Mouse (Mus musculus): Measurements from ENCODE around the gene Mobp. TPM values are rescaled to one million over a fixed set of nuclear protein-coding genes. Genes with fewer than 3 reads are reported as not detected.
"Not testable (repeated sequence)": the region's sequence is repeated elsewhere in the genome, so short reads cannot be mapped to it uniquely, and the experiment has no call there.

Mobp gene
- total RNA-seq (2021): not detected
- long read RNA-seq, experiment 1: 0 reads
- long read RNA-seq, experiment 2: 0 reads

- no peak for DNase-seq
These were observed at the start of gene Mobp for GRCm38 (mm10) chr9:120149222-120149828. Gene Mobp (plus strand): TSS chr9:120149707.

DNA sequence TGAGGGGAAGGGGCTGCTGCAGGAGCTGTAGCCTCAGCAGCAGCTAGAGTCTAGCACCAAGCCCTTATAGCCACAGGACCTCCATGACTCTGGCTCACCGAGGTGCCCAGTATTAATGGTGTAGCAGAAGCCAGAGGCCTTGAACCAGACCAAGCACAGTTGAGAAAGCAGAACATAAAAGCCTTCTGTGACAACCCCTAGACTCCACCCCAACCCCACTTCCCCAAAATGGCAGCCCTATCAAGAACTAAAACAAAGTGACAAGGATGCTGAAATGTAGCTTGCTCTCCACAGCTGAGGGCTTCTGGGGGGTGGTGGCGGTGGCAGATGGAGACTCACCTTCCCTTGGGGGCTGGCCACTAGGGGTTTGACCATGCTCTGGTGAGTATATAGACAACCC lies 48.3 kb upstream of the Mobp start:
- no peak for DNase-seq

- DNase-seq: not testable (repeated sequence)
These were observed 40.6 kb upstream of the Mobp start for GRCm38 (mm10) chr9:120108953-120109352.

DNA sequence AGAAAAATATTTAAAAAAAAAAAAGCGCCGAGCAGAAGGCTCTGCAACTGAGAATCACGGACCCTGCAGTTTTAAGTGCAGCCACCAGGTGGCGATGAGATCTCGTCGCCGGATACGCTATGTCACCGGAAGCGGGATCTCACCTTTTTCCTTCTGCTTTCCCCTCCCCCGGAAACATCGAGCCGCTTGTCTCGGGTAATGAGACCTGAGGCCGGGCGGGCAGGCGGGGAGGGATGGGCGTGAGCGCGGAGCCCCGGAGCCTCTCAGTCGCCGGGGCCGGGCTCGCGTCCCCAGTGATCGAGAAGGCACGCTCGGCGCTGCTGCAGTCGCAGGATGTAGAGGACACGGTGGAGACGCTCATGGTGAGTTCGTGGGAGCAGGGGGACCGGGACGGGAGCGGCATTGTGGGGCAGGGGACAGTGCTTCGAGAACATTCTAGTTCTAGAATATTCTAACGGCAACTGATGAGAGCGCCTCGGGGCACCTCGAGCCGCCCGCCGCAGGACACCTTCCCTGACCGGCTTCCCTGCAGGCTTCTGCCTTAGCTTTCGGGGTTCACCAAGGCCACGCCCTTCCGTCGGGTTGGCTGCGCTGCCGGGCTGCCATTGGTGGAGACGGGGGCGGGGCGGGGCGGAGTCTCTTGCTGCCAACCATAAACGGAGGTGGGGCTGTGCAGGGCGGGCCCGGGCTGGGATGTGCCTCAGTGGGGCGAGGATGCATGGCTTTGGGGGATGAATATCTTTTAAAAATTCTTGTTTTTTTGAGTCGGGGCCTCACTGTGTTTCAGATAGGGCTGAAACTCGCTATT lies 39.1 kb upstream of the Mobp start, which contains the start of gene Slc25a38:
Slc25a38 (plus strand) TSS at position 164 of the 808 bp plus-strand sequence.
- DNase-seq: peak; percentile 94 to 96

GRCm38 (mm10) chr9:120111156-120111945 lies 38.2 kb upstream of the Mobp start:
- no peak for DNase-seq

- DNase-seq: no peak
These were observed 37.0 kb upstream of the Mobp start for GRCm38 (mm10) chr9:120112472-120112871.

GRCm38 (mm10) chr9:120113456-120113855 lies 36.1 kb upstream of the Mobp start:
- no peak for DNase-seq

- no peak for DNase-seq
These were observed 35.3 kb upstream of the Mobp start for GRCm38 (mm10) chr9:120114051-120114788.

DNA sequence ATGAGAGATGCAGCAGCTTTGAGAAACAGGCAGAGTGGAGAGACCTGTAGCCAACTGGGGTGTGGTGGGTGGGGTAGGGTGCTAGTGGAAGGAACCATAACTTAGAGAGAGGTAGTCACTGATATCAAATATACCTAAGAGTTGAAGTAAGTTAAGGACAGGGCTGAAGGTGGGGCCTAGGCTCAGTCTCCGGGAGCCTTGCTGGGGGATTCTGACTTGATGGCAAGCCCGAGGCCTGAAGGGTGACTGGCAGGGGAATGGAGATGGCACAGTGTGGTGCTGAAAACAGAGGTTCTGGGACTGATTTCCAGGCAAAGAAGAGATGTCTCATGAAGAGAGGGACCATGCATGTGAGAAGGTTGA lies 34.7 kb upstream of the Mobp start:
- DNase-seq: no peak

GRCm38 (mm10) chr9:120115580-120115979 lies 33.9 kb upstream of the Mobp start:
- DNase-seq: no peak

GRCm38 (mm10) chr9:120116184-120116624 lies 33.3 kb upstream of the Mobp start:
- no peak for DNase-seq

DNA sequence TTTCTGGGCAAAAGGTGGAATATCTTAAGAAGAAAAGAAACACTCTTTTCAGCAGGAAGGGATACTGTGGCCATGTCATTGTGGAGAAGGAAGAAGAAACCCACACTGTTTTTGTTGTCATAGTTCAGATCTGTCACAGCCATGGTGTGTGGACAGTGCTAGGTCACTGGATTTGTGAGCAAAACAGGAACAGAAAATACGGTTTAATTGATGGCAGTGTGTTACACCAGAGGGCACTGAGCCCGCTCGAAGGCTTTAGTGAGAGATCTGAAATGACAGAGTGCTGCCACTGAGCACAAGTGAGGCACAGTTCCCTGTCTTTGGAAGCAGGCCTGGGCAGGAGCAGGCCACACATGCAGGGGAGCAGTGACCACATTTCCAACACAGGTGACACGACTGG lies 31.3 kb upstream of the Mobp start:
- no peak for DNase-seq

DNA sequence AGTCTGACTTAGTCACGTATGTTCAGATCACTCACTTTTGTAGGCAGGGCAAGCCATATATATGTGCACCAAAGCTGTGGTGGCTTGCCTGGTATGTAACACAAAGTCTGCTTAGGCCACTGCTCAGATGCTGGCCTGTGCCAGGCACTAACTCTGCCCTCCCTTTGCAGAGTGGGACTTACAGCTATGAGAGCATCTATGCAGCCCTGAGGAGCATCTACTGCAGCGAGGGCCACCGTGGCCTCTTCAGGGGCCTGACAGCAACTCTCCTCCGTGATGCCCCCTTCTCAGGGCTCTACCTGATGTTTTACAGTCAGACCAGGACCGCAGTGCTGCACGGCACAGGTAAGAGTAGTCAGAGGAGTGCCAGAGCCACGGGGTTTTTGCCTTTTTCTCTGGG lies 29.0 kb upstream of the Mobp start:
- DNase-seq: no peak

GRCm38 (mm10) chr9:120126868-120127267 lies 22.6 kb upstream of the Mobp start:
- no peak for DNase-seq

DNA sequence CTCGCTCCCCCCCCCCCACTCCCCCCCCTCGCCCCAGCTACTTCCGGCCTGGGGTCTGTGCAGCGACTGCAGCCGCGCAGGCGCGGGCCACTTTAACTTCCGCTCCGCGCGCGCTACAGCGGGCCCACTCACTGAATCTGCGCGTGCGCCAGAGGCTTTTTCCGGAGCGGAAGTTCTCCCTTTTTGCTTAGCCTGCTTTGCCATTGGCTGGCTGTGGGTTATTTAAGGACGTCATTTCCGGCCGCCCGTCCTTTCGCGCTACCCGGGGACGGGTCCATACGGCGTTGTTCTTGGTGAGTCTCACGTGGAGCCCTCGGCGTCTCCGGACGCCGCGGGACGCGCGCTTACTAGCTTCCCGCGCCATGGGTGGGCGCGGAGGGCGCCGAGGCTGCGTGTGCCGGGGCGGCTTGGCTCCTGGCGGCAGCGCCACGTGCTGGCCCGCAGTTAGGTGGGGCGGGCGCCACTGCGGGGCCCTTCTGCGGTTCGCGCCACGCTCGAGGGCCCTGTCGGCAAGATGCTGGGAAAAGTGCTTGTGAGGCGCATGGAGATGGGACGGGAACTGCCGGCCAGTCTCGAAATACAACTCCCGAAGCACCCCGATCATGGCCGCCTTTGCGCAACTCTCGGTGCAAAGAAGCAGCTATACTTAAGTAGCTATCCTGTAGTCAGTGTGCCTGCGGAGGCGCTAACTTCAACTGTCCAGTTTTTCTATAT lies 21.8 kb upstream of the Mobp start, which contains the start of gene Rpsa:
Rpsa (plus strand) TSS at position 152 of the 714 bp plus-strand sequence.
- DNase-seq: peak; percentile 96 to 98

DNA sequence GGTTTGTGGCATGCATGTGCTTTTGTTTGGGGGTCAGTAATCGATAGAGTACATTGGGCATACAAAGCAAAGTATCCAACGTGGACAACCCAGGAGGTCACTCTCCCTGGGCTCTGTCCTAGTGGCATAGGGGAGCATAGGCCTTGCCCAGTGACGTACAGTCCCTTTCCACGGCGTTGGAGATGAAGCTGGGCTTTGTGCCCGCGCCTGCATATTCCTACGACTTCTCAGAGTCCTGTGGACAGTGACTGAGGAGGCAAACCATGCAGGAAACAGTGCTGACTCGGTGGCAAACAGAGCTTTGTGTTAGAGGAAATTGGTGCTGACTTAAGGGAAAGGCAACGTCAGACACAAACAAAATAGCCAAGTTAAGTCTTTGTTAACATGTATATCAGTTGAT lies 20.2 kb upstream of the Mobp start:
- DNase-seq: no peak

- DNase-seq: no peak
These were observed 17.7 kb upstream of the Mobp start for GRCm38 (mm10) chr9:120131784-120132288.

- DNase-seq: no peak
These were observed 16.3 kb upstream of the Mobp start for GRCm38 (mm10) chr9:120132980-120133754.

GRCm38 (mm10) chr9:120133755-120134475 lies 15.6 kb upstream of the Mobp start:
- DNase-seq: no peak
